Mouse (Mus musculus) kidney, adult 9 months (tissue): ENCODE data around the gene 1500009C09Rik.
"Not testable (repeated sequence)": the region's sequence is repeated elsewhere in the genome, so short reads cannot be mapped to it uniquely, and the experiment has no call there.

Experiments
- DNase-seq: peaks from one replicate; pipeline ENCODE4 v3.0.0; 2022

The 1500009C09Rik gene

GRCm38 (mm10) chr15:82220003-82220675 is 32.1 kb upstream of the 1500009C09Rik start:
- no peak for DNase-seq

GRCm38 (mm10) chr15:82221104-82221860 is 30.9 kb upstream of the 1500009C09Rik start:
- no peak for DNase-seq

- no peak for DNase-seq
These were observed 28.9 kb upstream of the 1500009C09Rik start for GRCm38 (mm10) chr15:82223251-82223650.

GRCm38 (mm10) chr15:82223657-82224601 is 28.3 kb upstream of the 1500009C09Rik start, which contains the start of gene Tnfrsf13c:
Gene Tnfrsf13c, minus strand, starts transcription at chr15:82224369.
- DNase-seq, result no peak

GRCm38 (mm10) chr15:82224602-82225215 is 27.5 kb upstream of the 1500009C09Rik start:
- no peak for DNase-seq

GRCm38 (mm10) chr15:82225769-82226168 is 26.4 kb upstream of the 1500009C09Rik start:
- DNase-seq, result no peak

- DNase-seq, result no peak
These were observed 22.6 kb upstream of the 1500009C09Rik start for GRCm38 (mm10) chr15:82229542-82230045.

- no peak for DNase-seq
These were observed 22.0 kb upstream of the 1500009C09Rik start for GRCm38 (mm10) chr15:82230098-82230611.

- DNase-seq, result no peak
These were observed 21.1 kb upstream of the 1500009C09Rik start for GRCm38 (mm10) chr15:82231100-82231499.

- no peak for DNase-seq
These were observed 20.4 kb upstream of the 1500009C09Rik start for GRCm38 (mm10) chr15:82231591-82232378.

- DNase-seq, result no peak
These were observed 19.5 kb upstream of the 1500009C09Rik start for GRCm38 (mm10) chr15:82232651-82233050.

- no peak for DNase-seq
These were observed 16.5 kb upstream of the 1500009C09Rik start for GRCm38 (mm10) chr15:82235661-82236060.

- peak; percentile 87 for DNase-seq
These were observed 15.6 kb upstream of the 1500009C09Rik start for GRCm38 (mm10) chr15:82236565-82236964.

GRCm38 (mm10) chr15:82243311-82243710 is 8.9 kb upstream of the 1500009C09Rik start:
- DNase-seq, result no peak

- no peak for DNase-seq
These were observed 8.5 kb upstream of the 1500009C09Rik start for GRCm38 (mm10) chr15:82243742-82244114.

GRCm38 (mm10) chr15:82244115-82244804 is 7.9 kb upstream of the 1500009C09Rik start, which contains the start of gene Cenpm:
Gene Cenpm, minus strand, starts transcription at chr15:82244748.
- DNase-seq, result peak; percentile 90

- DNase-seq, result not testable (repeated sequence)
These were observed 7.4 kb upstream of the 1500009C09Rik start for GRCm38 (mm10) chr15:82244805-82245161.

GRCm38 (mm10) chr15:82247131-82247776 is 4.9 kb upstream of the 1500009C09Rik start:
- DNase-seq, result no peak

- DNase-seq, result no peak
These were observed 618 bp upstream of the 1500009C09Rik start for GRCm38 (mm10) chr15:82251579-82251978.

- no peak for DNase-seq
These were observed 3.1 kb downstream of the 1500009C09Rik start for GRCm38 (mm10) chr15:82255248-82255647.
